Comparison of ENCODE assay signal across 21 mouse cellular contexts in genomic region chr7:75411226-75411625, GRCm38 (mm10). TPM values are rescaled to one million over a fixed set of nuclear protein-coding genes. Genes with fewer than 3 reads are reported as not detected.
DNase-seq lines count a peak whose midpoint lies in the region; ATAC-seq and TF ChIP-seq lines count a peak whose summit lies in the region.
"Had no signal": no experiment of that assay in that cellular context is flagged by ENCODE, and none has a peak within 500 bp of the region (broad histone marks: within the 10 kb centered on the region; RNA-seq: fewer than 3 reads in every experiment).

No protein-coding gene starts in this region.

- DNase-seq in 3T3-L1 (ENCODE audit: low read depth, low spot score) = peak; percentile 54
- DNase-seq in Muller cell, postnatal 12 days (ENCODE audit: inconsistent ontology term) = peak; percentile 57
- no peak for DNase-seq in cerebellum, adult 9-10 months
- DNase-seq in adrenal gland, postnatal 10 days = no peak
- DNase-seq: adrenal gland, adult 2 months; adrenal gland, postnatal 25 days; cerebellum, adult 18-20 months; cerebellum, adult 9-11 months; cerebellum, postnatal 36 days; gastrocnemius, postnatal 10 days; gastrocnemius, postnatal 36 days; kidney, adult 11 months; kidney, adult 8-10 months had no signal

- H3K79me2 ChIP-seq in myocyte (ENCODE audit: control insufficient read depth, insufficient read depth) = no peaks in the 10 kb centered on the region

- no peak for TF ChIP-seq POLR2A in myocyte (IDR thresholded peaks at IDR 0.05; ENCODE audit: insufficient read length, low read depth)

- peak overlapping the region; percentile 42; the same call in 1 of the 2 replicates for H3K27ac ChIP-seq in intestine, embryonic 15.5 days
- H3K27ac ChIP-seq: hindbrain, embryonic 10.5 days; hindbrain, embryonic 13.5 days had no signal

- no peak overlapping the region for H3K4me2 ChIP-seq in intestine, embryonic 15.5 days (replicated peaks)
- H3K4me2 ChIP-seq in myocyte (ENCODE audit: low read depth) = peak overlapping the region; percentile 69
- H3K4me2 ChIP-seq: heart, embryonic 11.5 days; hindbrain, embryonic 13.5 days had no signal

- WGBS in intestine, embryonic 15.5 days = 56% methylated on average over 6 of the region's 6 CpGs

- no peak overlapping the region for H3K9ac ChIP-seq in intestine, embryonic 15.5 days
- H3K9ac ChIP-seq: hindbrain, embryonic 13.5 days had no signal

- H3K9me3 ChIP-seq in intestine, embryonic 15.5 days = no peaks in the 10 kb centered on the region
- H3K9me3 ChIP-seq: hindbrain, embryonic 10.5 days; hindbrain, embryonic 13.5 days had no signal

- H3K4me3 ChIP-seq in intestine, embryonic 15.5 days (replicated peaks) = no peak overlapping the region
- H3K4me3 ChIP-seq in myocyte = no peak overlapping the region
- H3K4me3 ChIP-seq: hindbrain, embryonic 10.5 days; hindbrain, embryonic 13.5 days had no signal

- no peak for ATAC-seq in intestine, embryonic 15.5 days
- ATAC-seq in cerebellum, adult (ENCODE audit: insufficient number of reproducible peaks, low FRiP score, low TSS enrichment) = no peak
- ATAC-seq: forebrain, embryonic 14.5 days; hindbrain, embryonic 16.5 days had no signal

- H3K4me1 ChIP-seq in intestine, embryonic 15.5 days (replicated peaks) = peaks cover 14% of the 10 kb centered on the region; the same call in 1 of the 2 replicates
- H3K4me1 ChIP-seq: hindbrain, embryonic 13.5 days had no signal

- no peaks in the 10 kb centered on the region for H3K27me3 ChIP-seq in intestine, embryonic 15.5 days (replicated peaks)
- H3K27me3 ChIP-seq in myocyte (ENCODE audit: control insufficient read depth, insufficient read depth, insufficient read length) = no peaks in the 10 kb centered on the region
- H3K27me3 ChIP-seq: hindbrain, embryonic 13.5 days had no signal

- H3K36me3 ChIP-seq in intestine, embryonic 15.5 days = no peaks in the 10 kb centered on the region
- H3K36me3 ChIP-seq in myocyte (ENCODE audit: control insufficient read depth, insufficient read depth) = no peaks in the 10 kb centered on the region
- H3K36me3 ChIP-seq: hindbrain, embryonic 10.5 days; hindbrain, embryonic 13.5 days had no signal

- no peak overlapping the region for H3ac ChIP-seq in myocyte (ENCODE audit: control insufficient read depth, insufficient read length)

TF ChIP-seq in myocyte, 11 proteins besides CTCF, POLR2A, EP300 and RAD21:
- TF ChIP-seq E2F4 (IDR thresholded peaks at IDR 0.05; ENCODE audit: insufficient read depth) = no peak
- no peak for TF ChIP-seq TCF12 (IDR thresholded peaks at IDR 0.05; ENCODE audit: insufficient read depth, poor library complexity, severe bottlenecking)
- TF ChIP-seq POLR2AphosphoS2 (IDR thresholded peaks at IDR 0.05; ENCODE audit: insufficient read length, low read depth) = no peak
- TF ChIP-seq MYOD1 (IDR thresholded peaks at IDR 0.05; ENCODE audit: control insufficient read depth in 1 of 3, insufficient read length in 2 of 3, low read depth in 2 of 3) = no peak
- TF ChIP-seq SRF (IDR thresholded peaks at IDR 0.05; ENCODE audit: control insufficient read depth, insufficient read length, low read depth) = no peak
- TF ChIP-seq CEBPB (IDR thresholded peaks at IDR 0.05; ENCODE audit: insufficient read depth, poor library complexity, severe bottlenecking) = no peak
- no peak for TF ChIP-seq MAX (IDR thresholded peaks at IDR 0.05; ENCODE audit: low read depth)
- TF ChIP-seq USF1 (IDR thresholded peaks at IDR 0.05; ENCODE audit: low read depth) = no peak
- TF ChIP-seq REST (IDR thresholded peaks at IDR 0.05; ENCODE audit: insufficient read depth, insufficient read length) = no peak
- no peak for TF ChIP-seq TCF3 (IDR thresholded peaks at IDR 0.05; ENCODE audit: insufficient read length, low read depth)
- no peak for TF ChIP-seq MYOG (IDR thresholded peaks at IDR 0.05; ENCODE audit: control insufficient read depth in 1 of 3, insufficient read depth in 1 of 3, insufficient read length in 2 of 3, low read depth in 2 of 3)

RNA-seq across cellular contexts. Expression of gene Akap13, which starts 44.1 kb away (rescaled TPM):
- 29.4 and 31.2 TPM in 2 replicates for polyA plus RNA-seq in intestine, embryonic 15.5 days (2015; fragmentation: Nextera tagmentation; extraction: Ambion mirVana)
- 13.9 TPM for polyA plus RNA-seq in myocyte (2012; fragmentation: generic; extraction: Trizol)
- 10 to 100 TPM; 54.7 to 66.6 TPM for total RNA-seq in adrenal gland, postnatal 10 days (2021)

Comparison
In these comparisons a context has a peak if more than half of its experiments do, and no peak if none do; other contexts are left out.
1. DNase-seq: peak in 3T3-L1 (single experiment) and Muller cell, postnatal 12 days (single experiment); none in cerebellum, adult 9-10 months (single experiment) and adrenal gland, postnatal 10 days (single experiment).